Mouse (Mus musculus) cerebellum, adult 11-12 months (tissue): ENCODE results near the gene Bbs5.
"Not testable (repeated sequence)": the region's sequence is repeated elsewhere in the genome, so short reads cannot be mapped to it uniquely, and the experiment has no call there.

Experiments
- DNase-seq: peaks from one replicate; pipeline ENCODE4 v3.0.0; 2022

Gene Bbs5

DNA sequence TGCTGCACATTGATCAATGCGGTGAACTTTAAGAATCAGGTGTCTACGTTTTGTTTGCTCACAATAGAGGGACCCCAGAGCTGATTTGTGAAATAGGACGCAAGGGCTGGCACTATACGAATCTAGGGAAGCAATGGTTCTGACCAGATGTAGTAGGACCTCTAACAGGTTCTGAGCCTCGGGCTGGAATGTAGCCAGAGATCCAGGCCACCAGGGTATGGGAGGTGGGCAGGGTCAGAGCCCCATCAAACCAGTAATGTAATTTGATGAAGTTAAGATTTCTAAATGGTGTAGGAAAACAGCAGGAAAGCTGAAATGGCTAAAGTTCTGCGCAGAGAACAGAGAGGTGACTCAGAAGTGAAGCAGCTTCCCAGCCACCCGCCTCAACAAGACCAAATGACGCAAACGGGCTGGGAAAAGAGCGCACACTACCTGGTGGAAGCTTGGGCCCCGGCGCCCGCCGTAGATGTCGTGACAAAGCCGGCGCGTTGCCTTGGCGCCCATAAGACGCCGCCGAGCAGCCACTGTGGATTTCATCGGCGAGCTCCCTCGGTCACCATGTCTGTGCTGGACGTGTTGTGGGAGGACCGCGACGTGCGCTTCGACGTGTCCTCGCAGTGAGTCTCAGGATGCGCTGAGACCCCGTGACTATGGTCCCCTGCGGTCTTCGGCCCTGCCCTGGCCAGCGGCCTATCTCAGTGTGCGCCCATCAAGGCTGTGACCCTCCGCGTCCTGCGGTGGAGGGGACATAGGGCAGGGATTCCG is at the start of gene Bbs5:
Bbs5 (plus strand) TSS at position 446 of the 765 bp plus-strand sequence.
- DNase-seq: peak; percentile 93

DNA sequence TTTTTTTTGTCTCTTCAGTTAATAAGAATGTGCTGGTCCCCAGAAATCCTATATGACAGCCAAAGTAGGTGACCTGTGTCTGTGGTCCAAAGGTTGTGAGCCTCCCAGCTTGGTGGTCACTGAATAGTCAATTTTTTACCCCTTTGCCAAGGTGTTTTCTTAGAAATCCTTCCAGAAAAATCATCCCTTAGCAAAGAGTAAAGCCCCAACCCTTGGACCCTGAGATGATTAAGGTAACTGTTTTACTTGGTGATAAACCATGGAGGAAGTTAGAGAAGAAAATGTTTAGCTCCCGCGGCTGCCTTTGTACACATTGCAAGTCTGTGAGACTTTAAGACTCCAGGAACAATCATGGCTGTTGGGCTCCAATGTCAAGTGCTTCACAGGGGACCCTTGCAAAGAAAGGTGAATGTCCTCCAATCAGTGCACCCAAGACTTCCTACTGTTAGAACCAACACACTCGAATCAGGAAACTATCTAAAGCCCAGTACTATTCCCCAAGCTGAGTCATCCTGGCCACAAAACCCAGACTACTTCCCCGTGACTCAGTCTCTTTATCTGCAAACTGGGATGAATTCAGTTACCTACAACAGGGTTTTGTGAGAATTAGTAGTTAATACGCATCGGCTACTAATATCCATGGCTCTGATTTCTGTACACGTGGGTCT is 43.1 kb upstream of the Bbs5 start:
- no peak for DNase-seq

DNA sequence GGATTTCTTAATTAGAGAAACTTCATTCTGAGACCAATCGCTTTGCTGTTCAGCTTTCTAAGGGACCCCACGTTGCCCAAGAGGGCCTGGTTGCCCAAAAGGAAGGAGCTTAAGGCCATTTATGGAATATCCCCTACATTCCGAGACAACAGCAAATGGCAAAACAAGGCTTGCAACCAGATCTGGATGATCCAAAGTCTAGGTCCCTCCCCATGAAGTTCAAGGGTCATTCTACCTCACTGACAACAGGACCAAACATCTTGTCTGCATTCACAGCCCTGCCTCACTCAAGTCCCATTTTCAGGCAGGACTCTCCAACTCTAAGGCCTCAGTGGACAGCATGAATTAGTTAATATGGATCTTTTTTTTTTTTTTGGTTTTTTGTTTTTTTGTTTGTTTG is 40.4 kb upstream of the Bbs5 start:
- no peak for DNase-seq

DNA sequence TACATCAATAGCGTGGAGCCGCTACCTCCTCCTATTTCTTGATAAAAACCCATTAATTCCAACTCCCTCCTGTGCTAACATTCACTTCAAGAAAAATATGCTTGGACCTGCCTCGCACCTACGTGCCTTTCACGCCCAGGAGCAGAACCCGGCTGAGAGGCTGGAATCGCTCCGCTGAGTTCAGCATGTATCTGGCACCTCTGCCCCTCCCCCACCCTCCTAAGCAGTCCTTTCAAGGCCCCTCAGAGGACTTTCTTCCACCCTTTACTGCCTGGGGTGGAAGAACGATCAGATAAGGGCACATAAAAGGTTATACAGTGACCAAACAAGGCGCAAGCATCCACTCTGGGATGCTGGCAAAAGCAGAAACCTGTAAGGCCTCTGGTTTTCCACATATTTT is 34.7 kb upstream of the Bbs5 start:
- no peak for DNase-seq

DNA sequence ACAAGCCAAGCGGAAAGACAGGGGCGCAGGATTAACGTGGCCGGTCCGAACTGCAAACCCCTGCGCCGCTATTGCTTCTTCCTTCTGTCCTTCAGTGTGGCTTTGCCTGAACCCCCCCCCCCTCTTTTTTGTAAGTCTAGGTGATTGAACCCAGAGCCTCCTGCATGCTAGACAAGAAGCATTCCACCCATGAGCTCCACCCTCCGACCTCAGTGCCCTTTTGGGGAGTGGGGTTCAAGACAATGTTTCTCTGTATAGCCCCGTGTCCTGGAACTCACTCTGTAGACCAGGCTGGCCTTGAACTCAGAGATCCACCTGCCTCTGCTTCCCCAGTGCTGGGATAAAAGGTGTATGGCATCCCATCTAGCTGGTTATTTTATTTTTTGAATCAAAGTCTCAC is 34.3 kb upstream of the Bbs5 start:
- no peak for DNase-seq

DNA sequence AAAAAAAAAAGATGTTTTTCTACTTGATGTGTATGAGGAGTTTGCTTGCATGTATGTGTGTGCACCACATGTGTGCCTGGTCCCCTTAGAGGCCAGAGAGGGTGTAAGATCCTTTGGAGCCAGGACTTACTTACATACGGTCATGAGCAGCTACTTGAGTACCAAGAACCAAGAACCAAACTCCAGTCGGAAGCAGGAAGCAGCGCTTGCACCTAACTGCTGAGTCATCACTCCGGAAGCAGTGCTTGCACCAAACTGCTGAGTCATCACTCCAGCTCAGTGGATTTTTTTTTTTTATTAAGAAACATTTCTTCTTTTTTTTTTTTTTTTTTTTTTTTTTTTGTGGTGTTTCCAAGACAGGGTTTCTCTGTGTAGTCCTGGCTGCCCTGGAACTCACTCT is 33.7 kb upstream of the Bbs5 start:
- no peak for DNase-seq

DNA sequence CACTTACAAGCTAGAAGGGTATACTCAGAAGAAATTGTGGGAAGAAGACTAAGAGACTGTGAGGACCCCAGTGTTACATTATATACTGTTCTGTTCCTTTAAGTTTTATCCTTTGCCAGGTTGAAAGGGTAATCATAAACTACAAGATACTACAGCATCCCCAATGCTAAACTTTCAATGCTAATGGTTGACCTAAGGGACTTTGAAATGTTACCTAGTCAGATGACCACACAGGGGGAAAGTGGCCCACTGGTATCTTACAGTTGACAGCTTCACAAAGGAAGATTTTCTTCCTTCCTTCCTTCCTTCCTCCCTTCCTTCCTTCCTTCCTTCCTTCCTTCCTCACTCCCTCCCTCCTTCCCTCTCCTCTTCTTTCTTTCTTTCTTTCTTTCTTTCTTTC is 28.6 kb upstream of the Bbs5 start:
- DNase-seq: no peak

DNA sequence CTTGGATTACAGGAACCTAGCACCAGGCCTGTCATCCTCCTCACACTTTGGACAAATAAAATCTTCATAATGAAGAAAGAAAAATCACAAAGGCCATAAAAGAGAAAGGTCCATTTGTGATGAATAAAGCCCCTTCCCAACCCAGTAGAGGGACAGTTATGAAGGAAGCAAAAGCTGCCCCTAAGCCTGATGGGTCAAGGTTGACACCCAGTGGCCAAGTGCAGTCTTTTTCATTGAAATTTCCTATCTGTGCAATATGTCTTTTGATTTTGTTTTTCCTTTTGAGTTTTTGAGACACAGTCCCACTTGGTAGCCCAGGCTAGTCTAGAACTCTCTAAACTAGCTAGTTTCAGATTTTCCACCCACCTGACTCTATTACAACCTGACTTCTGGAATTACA is 27.7 kb upstream of the Bbs5 start:
- no peak for DNase-seq

DNA sequence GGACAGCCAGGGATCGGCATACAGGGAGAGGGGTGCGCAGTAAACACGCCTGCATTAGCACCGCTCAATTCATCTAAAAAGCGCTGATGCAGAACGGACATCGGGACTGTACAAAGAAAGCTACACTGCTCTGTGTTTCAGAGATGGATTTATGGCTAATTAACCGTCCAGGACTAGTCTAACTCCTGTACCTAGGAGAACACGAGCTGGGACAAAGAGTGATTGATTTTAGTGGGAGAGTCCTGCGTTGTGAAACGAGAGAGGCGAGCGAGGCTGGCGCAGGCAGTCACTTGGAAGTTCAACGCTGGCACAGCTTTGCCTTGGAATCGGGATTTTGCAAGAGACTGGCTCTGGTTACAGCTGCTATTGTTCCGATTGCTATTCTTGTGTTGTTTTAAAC is 17.8 kb upstream of the Bbs5 start:
- no peak for DNase-seq

DNA sequence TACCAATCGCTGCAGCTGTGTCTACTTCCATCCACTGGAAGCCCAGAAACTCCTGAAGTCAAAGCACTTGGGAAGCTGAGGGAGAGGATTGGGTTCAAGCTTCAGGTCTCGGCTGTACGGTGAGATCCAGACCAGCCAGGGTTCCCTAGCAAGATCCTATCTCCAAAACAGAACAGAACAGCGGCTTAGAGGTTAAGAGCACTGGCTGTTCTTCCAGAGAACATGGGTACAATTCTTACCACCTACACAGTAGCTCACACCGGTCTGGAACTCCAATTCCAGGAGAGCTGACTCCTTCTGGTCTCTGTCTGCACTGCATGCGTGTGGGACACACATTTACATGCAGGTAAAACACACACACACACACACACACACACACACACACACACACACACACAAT is 17.1 kb upstream of the Bbs5 start:
- DNase-seq: no peak

DNA sequence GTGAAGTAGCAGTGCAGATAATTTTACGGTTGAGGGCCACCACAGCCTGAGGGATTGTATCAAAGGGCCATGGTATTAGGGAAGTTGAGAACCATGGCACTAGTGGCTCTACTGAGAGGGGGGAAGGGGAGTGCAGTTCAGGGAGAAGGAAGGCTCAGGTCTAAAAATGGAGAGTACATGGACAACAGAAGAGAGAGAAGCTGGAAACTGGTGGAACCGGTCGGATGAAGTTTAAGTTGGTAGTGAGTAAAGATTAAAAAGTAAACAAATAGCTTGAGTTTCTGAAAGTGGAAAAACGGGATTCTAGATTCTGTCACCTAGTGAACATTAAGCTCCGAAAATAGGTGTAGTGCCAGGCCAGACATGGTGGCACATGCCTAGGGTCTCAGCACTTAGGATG is 16.2 kb upstream of the Bbs5 start:
- DNase-seq: no peak

DNA sequence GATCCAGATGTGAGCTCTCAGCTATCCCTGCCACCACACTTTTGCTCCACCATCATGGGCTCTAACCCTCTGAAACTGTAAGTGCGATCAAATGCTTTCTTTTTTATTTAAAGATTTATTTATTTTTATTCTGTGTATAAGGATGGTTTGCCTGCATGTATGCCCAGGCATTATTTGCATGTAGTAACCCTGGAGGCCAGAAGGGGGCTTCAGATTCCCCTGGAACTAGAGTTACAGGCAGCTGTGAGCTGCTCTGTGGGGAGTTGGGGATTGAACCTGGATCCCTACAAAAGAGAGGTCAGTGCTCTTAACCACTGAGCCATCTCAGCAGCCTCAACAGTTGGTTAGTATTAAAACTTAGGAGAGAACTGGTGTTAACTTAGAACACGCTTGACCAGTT is 15.5 kb upstream of the Bbs5 start:
- DNase-seq: no peak

DNA sequence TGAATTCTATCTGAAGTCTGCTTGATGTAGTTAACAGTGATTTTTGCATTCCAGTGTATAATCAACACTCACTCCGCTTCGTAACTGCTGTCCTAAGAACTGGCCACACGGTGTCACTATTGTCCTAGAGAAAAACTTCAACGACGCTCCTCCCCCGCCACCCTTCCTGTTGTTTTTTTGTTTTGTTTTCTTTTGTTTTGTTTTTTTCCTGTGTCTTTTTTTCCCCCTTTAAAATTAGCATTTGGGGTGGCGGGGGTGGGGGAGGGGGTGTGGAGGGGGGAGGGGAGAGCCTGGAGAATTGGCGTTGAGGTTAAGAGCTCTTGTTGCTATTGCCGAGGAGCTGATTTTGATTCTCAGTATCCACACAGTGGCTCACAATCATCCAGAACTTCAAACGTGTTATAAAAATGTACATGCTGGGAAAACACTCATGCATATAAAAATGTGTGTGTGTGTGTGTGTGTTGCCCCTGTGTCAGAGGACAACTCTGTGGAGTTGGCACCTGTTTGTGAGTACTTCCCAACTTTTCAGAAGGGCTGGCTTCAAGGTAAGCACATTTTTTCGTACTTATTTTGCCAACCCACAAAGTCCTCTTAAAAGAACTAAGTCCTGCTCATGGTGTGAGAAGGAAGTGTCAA is 11.8 kb upstream of the Bbs5 start:
- DNase-seq: no peak

DNA sequence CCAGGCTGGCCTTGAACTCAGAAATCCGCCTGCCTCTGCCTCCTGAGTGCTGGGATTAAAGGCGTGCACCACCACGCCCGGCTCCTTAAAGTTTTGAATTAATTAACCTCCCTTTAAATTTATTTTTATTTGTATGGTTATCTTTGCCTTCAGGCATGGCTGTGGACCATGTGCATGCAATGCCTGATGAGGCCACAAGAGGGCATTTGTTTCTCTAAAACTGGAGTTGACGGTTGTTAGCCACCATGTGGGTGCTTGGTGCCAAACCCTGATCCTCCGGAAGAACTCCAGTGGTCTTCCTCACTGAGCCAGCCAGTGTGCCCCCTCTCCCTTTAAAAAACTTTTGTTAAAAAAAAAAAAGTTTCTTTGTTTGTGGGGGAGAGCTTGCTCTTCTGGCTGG is 11.2 kb upstream of the Bbs5 start:
- DNase-seq: no peak

DNA sequence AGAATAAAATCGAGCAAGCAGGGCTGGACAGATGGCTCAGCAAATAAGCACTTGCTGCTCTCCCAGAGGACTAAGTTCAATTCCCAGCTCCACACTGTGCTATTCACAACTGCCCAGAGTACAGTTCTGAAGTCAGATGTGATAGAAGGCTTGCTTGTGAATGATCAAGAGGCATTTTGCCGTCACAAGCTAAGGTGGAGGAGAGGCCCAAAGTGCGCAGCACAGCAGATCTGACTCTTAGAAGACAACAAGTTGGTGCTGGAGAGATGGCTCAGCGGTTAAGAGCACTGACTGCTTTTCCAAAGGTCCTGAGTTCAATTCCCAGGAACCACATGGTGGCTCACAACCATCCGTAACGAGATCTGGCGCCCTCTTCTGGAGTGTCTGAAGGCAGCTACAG is 9.0 kb upstream of the Bbs5 start:
- not testable (repeated sequence) for DNase-seq

DNA sequence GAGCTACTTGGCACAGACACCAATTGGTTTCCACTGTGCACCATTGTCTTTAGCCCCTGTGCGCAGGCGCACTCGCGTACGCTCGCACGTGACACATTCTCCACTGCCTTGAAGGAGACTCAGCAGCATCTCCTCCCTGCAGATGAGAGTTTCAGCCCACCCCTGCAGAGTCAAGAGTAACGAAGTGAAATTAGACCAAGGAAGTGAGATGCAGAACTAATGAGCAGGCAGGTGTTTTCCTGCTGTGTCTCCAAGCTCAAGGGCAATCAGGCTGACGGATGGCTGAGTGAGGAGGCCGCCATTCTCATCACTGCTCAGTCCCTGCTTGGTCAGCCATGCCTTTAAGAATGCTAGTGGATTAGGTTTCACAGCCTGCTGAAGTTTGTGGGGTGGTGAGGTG is 6.9 kb upstream of the Bbs5 start:
- DNase-seq: no peak

DNA sequence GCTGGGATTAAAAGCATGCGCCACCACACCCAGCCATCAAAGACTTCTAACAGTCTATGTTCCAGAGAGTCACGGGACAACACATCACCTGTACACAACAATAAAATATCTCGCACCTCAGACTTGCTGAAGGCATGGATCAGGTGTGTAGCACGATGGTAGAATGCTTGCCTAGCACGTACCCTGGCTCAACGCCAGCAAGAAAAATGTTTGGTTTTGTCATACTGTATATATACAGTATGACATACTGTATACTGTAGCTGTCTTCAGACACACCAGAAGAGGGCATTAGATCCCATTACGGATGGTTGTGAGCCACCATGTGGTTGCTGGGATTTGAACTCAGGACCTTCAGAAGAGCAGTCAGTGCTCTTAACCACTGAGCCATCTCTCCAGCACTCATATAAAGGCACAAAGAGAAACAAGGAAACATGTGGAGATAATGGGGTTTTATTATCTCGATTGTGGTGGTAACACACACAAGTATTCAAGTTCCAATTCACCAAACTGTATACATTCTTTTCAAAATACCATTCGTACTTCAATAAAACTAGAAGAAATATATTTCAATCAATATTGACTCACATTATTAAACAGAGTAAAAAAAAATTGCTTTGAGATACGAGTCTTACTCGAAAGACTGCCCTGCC is 1.9 kb upstream of the Bbs5 start:
- DNase-seq: no peak

DNA sequence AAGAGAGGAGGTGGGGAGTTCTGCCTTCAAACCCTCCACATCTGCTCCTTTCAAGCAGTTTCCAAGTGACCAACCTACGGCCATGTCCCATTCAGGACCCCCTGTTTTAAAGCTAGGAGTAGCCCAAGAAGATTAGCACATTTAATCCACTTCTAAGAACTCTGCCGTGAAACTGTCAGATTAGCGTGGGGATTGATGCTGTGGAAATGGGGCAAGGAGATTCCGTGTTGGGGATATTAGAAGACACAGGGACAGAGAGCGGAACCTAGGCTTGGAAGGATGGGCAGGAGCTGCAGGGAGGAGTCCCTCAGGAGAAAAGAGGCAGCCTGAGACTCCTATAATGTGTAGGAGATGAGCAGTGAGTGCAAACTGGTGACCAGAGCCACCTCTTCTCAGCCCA is 2.7 kb downstream of the Bbs5 start:
- DNase-seq: no peak

DNA sequence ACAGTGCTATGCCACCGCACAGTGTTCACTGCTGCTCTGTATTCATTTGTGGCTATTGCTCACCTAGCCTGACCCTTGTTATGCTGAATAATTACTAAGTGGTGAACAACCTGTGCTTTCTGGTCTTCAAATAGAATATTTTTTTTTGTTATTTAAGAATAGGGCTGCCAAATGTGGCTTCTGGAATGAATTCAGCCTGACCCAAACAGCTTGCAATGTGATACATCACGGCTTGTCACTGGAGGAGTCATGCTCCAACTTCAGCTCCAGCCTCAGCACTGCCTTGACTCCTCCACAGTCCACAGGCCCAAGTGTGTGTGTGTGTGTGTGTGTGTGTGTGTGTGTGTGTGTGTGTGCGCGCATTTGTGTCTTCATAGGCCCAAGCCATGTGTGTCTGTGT is 12.4 kb downstream of the Bbs5 start:
- no peak for DNase-seq

DNA sequence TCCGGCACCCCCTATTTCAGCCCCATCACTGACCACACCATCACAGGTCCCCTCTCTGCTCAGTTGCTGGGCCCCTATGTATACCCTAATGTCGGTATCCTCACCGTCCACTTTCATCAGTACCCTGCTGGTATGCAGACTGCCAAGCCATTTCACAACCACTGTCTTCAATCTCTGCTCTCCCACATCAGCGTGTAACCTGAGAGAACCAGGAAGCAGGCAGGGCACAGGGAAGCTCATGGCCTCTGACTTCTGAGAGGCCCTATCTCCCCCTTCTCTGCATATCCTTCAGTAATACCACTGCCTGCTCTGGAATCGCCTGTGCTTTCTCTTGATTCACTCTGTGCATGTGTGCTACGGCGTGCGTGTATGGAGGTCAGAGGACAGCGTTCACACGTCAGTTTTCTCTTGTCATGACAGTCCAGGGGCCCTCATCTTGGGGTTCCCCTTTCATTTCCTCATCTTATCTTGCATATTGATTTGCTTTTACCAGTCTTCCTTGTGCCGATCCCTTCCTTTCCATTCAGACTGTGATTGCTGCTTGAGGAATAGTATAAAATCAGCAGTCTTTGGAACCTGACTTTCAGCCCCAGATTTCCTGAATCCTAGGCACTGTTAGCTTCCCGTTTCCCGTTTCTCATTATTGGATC is 17.0 kb downstream of the Bbs5 start:
- DNase-seq: no peak

DNA sequence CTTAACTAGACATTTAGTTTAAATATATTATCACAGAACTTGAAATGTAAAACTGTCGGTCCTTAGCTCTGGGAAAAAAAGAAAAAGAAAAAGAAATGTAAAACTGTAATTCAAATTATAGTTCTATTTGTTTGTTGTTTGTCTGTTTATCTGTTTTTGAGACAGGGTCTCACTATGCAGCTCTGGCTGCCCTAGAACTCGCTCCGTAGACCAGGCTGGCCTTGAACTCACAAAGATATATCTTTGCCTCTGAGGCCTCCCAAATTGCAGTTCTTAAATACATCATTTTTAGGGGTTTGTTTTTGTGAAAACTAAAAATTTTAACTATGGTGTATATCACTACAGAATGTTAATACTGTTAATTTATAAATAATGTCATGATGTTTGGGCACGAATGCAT is 20.7 kb downstream of the Bbs5 start:
- DNase-seq: no peak

DNA sequence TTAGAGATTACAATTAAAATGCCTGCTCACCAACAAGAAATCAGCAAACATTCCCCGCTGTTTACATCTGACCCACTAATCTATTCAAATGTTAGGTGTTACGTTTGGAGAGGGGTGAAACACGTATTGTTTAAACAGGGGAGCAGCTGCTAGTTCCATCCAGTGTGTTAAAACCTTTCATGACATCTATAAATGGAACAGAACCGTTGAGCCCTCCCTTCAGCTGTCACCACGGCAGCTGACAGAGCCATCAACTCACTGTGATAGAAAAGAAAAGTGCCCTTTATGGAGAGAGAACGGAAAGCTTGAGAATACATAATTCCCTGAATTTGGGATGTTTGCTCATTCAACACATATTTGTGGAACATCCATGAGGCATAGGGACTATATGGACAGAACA is 21.4 kb downstream of the Bbs5 start:
- DNase-seq: no peak

DNA sequence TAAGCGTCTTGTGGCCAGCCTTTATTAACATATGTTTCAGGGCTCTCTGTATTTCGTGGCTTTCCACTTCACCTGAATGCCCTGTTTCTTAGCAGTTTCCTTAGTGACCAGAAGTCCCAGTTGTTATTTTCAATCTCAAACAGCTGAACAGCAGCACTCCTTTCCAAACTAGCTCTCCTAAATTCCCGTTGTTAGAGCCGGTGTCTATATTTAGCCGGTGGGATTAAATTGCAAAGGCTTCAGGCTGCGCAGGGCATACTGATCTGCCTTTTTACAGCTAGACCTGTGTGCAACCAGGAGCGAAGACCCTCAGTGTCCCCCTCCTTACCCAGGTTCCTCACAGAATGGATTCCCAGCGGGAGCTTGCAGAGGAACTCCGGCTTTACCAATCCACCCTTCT is 22.9 kb downstream of the Bbs5 start, which contains the start of gene Klhl41:
Klhl41 (plus strand) TSS at position 268 of the 400 bp plus-strand sequence.
- no peak for DNase-seq
